17 mouse cellular contexts compared by ENCODE assay signal in the genomic region with DNA sequence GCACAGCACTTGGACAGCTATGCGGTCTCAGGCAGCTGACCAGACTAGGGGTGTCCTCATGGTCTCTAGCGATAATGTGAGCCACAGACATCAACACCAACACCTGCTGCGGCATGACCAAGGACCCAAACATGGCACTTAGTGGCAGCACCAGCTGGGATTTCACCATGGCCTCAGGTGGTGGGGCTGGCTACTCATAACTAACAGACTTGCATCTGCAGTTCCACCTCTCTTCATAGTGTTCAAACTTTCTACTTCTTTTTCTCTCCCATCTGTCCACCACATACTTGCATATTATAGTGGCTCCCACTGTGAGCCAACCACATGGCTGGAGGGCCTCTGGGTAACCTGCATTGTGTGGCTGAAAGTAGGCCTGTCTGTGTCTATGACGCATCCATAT. TPM values are rescaled to one million over a fixed set of nuclear protein-coding genes. Genes with fewer than 3 reads are reported as not detected.
"Had no signal": no experiment of that assay in that cellular context is flagged by ENCODE, and none has a peak within 500 bp of the region (broad histone marks: within the 10 kb centered on the region; RNA-seq: fewer than 3 reads in every experiment).

No protein-coding gene starts in this region.

- DNase-seq: retina, postnatal 1 day; right cerebral cortex, adult 18-20 months; right cerebral cortex, postnatal 14 days; right cerebral cortex, postnatal 25 days; right cerebral cortex, postnatal 4 days; spleen, adult 18-20 months; thymus, adult 18-20 months; thymus, adult 2 months; thymus, postnatal 14 days; thymus, postnatal 25 days; thymus, postnatal 36 days; thymus, postnatal 4 days had no signal

- H3K4me3 ChIP-seq: neural tube, embryonic 12.5 days; neural tube, embryonic 13.5 days; stomach, embryonic 15.5 days had no signal

- H3K27ac ChIP-seq: neural tube, embryonic 12.5 days; neural tube, embryonic 13.5 days; stomach, embryonic 15.5 days; stomach, postnatal 0 days had no signal

- H3K36me3 ChIP-seq: neural tube, embryonic 12.5 days; neural tube, embryonic 13.5 days; stomach, embryonic 15.5 days had no signal

- H3K9me3 ChIP-seq: neural tube, embryonic 12.5 days; neural tube, embryonic 13.5 days; stomach, embryonic 15.5 days had no signal

- H3K27me3 ChIP-seq: neural tube, embryonic 12.5 days; neural tube, embryonic 13.5 days; stomach, embryonic 15.5 days had no signal

- H3K9ac ChIP-seq: neural tube, embryonic 12.5 days; neural tube, embryonic 13.5 days; stomach, embryonic 15.5 days had no signal

- H3K4me1 ChIP-seq: neural tube, embryonic 12.5 days; neural tube, embryonic 13.5 days; stomach, embryonic 15.5 days had no signal

- H3K4me2 ChIP-seq: neural tube, embryonic 12.5 days; neural tube, embryonic 13.5 days; stomach, embryonic 15.5 days had no signal

RNA-seq across cellular contexts. Expression of a gene that starts 46.2 kb away (rescaled TPM):
- total RNA-seq: neutrophil, adult 5-6 weeks had no signal
